Mouse (Mus musculus) common myeloid progenitor, adult 5-6 weeks (primary cell): Measurements from ENCODE around the gene Tmem147. TPM values are rescaled to one million over a fixed set of nuclear protein-coding genes. Genes with fewer than 3 reads are reported as not detected.
"Not testable (repeated sequence)": the region's sequence is repeated elsewhere in the genome, so short reads cannot be mapped to it uniquely, and the experiment has no call there.

Experiments
- ATAC-seq: replicated peaks from 2 replicates; pipeline ENCODE4 v1.8.0; 2016; ENCODE audit warnings: low read depth, mild to moderate bottlenecking, moderate TSS enrichment, inconsistent platforms; ENCODE audit not compliant: poor library complexity, severe bottlenecking
- total RNA-seq: library from RNA; stranded (forward); fragments of 200-1000, 187-1606 nt; gene quantifications from 2 replicates; pipeline ENCODE4 v1.2.3, GENCODE M21; 2017

Tmem147 gene
- 51.1 and 61.8 TPM in 2 replicates for total RNA-seq

DNA sequence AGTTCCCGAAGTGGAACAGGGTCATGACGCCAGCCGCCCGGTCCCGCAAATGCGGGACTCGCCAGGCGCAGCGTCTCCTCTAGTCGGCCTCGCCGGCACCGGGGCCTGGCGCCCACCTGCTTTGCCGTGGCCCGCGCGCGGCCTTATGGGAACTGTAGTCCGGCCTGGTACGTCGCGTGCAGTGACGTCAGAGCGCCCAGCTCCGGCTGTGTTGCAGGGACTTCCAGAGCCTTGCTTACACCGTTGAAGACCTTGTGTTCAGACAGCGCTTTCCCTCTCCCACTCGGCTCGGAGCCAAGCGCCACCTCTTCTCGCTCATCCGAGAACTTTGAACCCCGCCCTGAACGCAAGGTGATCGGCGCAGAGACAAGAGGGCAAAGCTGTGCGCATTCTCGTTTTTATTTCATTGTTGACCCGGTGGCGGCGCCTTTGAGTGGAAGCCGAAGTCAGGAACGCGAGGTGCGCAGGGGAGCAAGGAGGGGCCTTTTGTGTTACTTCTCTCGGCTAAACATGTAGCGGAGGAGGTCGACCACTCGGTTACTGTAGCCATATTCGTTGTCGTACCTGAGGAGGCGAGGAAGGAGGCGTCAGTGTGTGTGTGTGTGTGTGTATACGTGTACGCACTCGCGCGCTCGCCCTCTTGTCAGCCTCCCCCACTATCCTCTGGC lies at the start of gene Tmem147:
TSS of gene Tmem147 (minus strand) at position 145 of the 668 bp plus-strand sequence.
- ATAC-seq: peak; percentile 92

DNA sequence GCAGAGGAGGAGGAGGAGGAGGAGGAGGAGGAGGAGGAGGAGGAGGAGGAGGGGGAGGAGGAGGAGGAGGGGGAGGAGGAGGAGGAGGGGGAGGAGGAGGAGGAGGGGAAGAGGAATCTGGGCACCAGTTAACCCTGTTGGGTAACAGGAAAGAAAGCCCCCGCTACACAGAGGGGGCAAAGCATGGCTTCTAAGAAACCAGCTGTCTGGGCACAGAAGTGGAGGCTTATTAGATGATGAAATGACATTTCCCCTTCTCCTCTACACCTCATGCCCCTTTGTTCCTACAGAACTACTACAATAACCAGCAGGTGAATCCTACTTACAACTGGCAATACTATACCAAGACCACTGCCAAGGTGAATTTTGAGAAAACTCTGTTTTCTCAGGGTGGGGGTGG lies 48.6 kb upstream of the Tmem147 start:
- ATAC-seq: no peak

DNA sequence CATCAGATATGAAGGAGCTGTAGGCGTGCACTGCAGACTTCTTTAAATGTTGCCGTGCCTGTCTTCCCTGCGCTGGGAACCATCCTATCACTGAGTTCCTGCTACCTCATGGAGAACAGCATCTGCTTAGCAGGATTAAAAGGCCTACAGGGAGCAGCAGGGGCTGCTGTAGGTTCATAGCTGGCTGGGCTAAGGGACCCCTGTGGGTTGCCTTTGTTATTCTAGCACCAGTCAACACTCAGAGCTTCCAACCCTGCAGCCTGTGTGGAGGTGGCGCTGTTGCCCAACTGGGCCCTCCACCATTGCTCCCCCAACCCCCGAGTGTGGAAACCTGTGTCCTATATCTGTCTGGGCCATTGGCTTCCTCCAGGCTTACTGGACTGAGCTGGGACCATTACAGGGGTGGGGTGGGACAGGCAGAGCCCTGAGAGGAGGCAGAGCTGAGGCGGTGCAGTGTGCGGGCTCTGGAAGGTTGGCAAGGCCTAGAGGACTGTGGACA lies 47.8 kb upstream of the Tmem147 start:
- peak; percentile 33 for ATAC-seq

DNA sequence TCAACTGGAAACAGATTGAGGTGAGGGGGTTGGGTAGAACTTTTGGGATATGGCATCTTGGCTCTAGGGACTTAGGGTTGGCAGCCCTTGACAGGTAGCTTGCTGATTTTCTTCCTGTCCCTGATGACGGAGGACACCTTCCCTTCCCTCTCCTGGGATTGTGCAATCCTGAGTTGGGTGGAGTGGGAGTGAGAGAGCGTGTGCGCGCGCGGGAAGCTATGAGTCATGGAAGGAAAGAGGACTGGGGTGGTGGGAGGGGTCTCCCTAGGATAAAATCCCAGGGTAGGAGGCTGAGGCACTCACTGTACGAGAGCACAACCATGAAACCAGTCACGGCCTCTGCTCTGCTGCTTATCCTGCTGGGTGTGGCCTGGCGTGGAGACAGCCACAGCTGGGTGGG lies 46.8 kb upstream of the Tmem147 start:
- 0 out of 2 replicates have a peak, but pooled peaks have one; percentile 16 for ATAC-seq

DNA sequence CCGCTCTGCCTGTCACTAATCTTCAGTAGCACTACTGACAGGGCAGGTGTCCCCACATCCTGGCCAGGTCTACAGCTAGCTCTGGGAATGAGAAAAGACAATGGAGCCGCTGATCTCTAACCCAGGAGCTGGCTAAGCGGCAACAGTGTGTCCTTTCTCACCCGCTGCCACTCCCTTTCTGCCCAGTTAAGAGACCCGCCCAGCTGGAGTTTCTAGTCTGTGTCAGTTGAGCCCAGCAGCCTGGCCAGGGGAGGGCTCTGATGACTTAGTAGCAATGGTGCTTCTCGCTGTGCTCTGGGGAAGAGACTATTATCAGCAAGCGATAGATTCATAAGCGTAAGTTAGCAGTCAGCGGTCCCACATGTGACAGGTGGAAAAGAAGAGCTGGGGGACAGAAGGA lies 39.9 kb upstream of the Tmem147 start:
- ATAC-seq: no peak

DNA sequence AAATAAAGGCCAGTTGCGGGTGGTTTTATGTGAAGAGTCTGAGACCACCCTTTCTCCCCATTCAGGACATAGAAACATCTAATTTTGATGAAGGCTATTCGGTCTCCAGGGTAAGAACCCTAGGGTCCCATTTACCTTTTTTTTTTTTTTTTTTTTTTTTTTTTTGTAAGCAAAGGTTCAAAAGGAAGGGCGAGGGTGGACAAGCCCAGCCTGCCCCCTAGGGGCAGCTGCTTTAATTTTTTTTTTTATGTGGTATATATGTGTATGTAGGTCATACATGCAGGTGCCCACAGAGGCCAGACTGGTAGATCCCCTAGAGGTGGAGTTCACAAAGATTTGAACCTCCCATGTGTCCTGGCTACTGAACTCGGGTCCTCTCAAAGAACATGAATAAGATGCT lies 37.1 kb upstream of the Tmem147 start:
- ATAC-seq: no peak

DNA sequence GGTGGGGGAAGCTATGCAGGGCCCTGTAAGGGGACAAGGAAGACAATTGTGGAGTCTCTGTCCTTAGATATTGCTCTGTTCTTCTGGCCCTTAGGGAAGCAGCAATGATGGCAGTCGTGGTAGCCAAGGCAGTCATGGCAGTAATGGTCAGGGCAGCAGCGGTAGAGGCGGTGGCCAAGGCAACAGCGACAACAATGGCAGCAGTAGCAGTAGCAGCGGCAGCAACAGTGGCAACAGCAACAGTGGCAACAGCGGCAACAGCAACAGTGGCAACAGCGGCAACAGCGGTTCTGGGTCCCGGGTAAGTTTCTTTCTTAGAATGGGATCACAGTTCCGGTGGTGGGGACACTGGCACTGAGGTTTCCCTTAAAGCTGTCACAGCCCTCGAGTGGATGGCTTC lies 35.8 kb upstream of the Tmem147 start:
- ATAC-seq: no peak

DNA sequence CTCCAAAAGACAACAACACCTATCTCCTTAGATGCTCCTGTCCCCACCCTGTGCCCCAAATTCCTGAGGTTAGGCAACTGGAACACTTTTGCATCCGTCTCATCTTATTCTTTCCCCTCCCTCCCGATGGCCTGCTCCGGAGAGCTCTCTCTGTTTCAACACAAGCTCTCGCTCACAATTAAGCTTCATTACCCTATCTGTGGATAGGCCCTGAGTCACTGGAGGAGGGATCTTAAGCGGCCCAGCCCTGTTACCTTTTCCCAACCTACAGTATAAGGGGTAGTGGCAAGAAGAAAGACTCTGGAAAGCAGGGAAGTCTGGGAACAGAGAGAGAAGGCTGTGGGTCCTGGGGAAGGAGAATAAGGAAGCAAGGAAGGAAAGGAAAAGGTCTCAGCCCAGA lies 34.1 kb upstream of the Tmem147 start, which contains the start of gene Dmkn:
TSS of gene Dmkn (plus strand) at position 301 of the 400 bp plus-strand sequence.
- ATAC-seq: no peak

DNA sequence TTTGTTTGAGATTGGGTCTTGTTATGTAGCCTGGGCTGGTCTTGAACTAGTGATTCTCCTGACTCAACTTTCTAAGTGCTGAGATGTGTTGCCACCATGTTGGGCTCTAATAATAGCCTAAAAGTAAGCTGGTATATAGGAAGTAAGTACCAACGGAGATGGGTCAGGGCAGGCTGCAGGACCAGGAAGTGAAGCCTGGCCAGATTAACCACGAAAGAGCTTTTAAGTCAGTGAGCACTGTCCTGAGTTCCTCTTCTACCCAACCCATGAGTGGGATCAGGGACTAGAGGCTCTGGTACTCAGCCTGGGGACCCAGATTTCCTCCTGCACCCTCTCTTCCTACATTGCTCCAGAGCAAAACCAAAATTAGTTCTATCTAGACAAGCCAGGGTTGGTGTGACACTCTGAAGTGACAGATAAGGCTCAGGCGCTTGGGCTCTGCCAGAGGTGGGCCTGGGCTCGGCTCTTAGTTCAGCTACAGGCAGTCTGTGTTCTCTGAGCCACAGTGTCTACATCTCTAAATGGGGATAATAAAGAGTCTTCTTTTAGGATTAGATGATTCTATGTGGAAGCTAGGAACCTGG lies 32.5 kb upstream of the Tmem147 start:
- ATAC-seq: peak; percentile 81

DNA sequence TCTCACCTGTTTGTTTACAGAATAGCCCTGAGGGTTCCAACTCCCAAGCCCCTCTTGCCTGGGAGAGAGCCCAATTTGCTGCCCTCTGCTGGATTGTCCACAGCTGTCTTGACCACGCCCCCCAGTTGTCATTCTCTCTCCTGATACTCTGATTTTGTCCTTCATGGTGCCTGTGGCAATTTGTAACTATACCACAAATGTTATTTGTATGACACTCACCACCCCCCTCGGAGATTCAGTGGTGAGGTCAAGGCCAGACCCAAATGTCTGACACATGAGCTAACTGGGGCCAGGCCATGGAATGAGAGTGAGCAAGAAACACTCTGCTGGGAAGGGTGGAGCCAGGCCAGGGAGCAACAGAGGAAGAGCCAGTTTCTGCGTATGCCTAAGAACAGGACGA lies 29.5 kb upstream of the Tmem147 start:
- ATAC-seq: no peak

DNA sequence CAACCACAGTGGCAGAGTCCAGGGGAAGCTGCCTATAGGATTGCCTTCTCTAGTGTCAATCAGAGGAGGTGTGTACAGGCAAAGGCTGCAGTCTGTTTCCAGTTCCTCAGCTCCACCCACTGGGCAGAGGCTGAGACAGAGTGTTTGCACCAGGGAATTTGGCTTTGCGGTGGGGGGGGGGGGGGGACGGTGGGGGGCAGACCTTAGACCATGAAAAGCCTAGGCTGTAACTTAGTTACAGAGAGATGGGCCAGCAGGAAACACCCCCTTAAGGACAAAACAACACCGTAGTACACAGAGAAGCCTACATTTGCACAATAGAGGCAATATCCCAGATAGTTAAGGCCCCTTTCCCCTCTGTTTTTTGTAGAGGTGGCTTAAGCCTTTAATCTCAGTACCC lies 27.7 kb upstream of the Tmem147 start:
- no peak for ATAC-seq

DNA sequence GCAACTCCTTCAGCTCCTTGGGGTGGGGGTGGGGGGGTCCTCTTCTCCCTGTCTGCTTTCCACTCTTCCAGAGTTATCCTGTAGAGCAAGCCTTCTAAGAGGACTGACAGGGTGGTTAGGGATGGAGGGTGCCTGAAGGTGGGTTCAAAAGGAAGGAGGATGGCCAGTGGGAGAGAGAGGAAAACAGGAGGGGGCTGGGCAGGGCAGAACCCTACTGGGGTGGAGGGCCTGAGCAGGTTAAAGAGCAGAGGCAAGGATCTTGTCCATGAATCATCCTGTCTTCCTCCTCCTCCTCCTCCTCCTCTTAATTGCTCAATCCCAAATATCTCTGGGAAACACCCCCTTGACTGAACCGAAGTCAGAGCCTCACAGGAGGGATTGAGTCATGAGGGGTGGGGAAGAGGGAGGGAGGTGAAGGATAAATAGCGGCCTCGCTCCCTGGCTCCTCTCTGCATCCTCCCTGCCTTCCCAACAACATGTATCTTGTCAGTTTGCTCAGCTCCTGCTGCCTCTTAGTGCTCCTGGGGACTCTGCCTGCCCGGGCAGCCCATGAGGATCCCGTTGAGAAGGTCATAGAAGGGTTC lies 21.8 kb upstream of the Tmem147 start, which contains the start of gene Sbsn:
TSS of gene Sbsn (plus strand) at position 386 of the 584 bp plus-strand sequence.
- ATAC-seq: no peak

DNA sequence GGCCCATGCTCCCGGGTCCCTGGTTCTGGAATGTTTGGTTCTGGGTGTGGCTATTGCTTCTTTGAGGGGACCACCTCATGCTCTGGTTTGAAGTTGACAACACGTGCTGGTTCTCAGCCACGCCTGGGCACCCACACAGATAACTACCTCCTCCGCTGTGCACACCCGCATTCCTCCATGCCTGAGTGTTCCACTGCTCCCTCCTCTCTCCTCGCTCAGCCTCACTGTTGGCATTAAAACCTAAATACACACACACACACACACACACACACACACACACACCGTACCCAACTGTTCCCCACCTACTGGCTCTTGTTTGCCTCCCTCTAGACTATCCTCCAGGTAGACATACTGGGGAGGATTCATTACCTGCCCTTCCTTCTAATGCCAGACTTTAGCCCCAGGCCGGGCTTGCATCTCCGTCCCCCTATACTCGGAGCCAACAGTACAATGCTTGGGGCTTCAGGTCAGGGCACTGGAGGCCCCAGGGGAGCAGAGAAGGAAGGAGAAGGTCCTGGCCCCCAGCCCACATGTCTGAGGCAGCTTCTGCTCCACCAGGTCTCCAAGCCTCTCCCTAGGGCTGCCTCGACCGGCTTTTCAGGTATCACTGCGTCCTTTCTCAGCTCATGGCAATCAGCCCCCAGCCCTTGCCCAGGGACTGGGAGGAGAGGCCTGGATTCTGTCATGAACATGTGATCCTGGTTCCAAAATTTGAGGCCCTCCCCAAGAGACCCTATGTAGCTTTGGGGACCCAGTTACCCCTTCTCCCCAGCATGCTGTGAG lies 20.7 kb upstream of the Tmem147 start:
- ATAC-seq: no peak

DNA sequence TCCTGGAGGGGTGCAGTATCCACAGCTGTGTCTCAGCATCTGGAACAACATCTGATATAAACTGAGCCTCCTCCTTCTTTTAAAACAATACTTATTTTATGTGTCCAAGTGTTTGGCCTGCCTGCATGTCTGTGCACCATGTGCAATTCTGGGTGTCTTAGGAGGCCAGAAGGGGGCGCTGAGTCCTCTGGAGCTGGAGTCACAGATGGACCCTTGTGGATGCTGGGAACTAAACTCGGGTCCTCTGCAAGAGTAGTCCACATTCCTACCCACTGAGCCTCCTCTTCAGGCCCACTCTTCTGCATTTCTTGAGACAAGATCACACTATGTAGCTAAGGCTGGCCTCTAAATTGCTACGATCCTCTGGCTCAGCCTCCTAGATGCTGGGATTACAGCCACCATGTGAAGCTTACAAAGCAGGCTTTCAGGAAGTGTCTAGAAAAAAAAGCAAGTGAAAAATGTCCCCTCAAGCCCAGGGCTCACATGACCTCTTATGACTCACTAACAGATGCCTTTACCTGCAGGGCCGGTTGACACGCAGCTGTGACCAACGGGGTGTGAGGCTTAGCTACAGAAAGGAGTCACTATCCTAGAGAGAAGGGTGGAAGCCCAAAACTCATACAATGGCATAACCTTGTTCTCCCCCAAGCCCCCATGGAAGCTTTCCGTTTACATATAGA lies 18.3 kb upstream of the Tmem147 start:
- ATAC-seq: no peak

DNA sequence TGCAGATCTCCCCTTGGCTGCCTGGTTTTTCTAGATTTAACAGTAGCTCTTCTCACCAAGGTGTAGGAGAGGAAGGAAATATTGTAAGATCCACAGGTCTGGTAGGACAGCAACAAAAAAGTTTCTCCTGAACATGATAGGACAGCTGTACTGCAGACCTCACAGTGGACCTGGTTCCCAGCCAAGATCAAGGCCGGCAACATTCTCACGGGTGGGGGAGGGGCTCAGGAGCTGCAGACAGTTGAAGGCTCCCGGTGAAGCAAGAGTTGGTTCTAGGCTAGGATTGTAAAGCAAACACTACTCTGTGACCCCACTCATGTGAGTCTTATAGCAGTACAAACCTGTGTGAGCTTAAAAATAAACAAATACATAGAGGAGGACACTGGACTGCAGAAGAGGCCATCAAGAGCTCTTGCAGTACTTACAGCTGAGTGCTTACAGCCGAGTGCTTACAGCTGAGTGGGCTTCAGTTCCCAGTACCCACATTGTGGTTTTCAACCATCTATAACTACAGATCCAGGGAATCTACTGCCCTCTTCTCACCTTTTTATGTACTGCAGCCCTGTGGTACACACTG lies 14.8 kb upstream of the Tmem147 start:
- no peak for ATAC-seq

DNA sequence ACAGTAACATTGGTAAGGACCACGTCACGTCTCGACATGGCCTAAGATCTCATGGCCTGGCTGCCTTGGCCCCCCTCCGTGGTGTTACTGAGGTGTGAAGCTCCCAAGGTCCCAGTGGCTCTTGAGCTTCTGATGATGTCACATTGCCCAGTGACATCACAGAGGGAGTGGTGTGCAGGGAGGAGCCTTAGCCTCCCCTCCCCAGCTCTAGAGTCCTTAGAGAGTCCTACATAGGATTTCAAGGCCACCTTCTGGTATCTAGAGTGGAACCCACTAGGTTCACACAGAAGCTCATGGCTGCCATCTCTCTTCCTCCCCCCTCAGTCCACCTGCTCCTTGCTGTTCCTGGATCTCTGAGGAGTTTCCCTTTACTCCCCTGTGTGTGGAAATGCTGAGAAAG lies 14.3 kb upstream of the Tmem147 start, which contains the start of gene Gapdhs:
TSS of gene Gapdhs (minus strand) at position 65 of the 400 bp plus-strand sequence.
- not testable (repeated sequence) for ATAC-seq

DNA sequence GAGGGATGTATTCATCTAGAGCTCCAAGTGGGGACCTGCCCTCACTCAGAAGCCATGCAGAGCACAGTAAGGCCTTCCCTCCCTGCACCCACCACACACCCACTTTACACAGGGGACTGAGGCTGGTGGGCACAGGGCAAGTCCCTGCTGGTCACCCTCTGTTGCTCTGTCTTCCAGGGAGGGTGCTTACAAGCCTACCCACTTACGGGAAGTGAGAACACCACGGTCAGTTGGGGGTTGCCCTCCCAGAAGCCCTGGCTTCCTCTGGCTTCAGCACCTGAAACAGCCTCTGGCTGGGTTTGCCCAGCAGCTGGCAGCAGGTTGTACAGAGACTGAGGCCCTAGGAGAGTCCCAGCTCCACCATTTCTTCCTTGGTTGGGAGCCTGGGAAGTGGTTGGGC lies 13.2 kb upstream of the Tmem147 start:
- ATAC-seq: peak; percentile 56

DNA sequence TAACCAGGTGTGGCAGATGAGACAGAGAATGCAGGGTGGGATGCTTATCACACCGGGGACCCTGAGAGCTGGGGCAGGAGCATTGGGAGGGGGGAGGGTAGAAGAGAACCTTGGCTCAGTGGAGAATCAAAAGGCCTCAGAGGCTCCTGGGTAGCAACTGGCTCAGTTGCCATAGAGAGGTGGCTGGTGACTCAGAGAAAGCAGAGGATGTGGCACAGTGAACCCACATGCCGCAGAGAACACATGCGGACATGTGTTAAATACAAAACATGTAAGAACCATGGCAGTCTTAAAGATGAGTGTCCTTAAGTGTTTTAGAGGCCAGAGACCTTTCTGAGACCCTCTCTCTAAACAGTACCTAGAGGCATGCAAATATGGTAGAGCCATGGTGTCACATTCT lies 6.9 kb upstream of the Tmem147 start:
- no peak for ATAC-seq

DNA sequence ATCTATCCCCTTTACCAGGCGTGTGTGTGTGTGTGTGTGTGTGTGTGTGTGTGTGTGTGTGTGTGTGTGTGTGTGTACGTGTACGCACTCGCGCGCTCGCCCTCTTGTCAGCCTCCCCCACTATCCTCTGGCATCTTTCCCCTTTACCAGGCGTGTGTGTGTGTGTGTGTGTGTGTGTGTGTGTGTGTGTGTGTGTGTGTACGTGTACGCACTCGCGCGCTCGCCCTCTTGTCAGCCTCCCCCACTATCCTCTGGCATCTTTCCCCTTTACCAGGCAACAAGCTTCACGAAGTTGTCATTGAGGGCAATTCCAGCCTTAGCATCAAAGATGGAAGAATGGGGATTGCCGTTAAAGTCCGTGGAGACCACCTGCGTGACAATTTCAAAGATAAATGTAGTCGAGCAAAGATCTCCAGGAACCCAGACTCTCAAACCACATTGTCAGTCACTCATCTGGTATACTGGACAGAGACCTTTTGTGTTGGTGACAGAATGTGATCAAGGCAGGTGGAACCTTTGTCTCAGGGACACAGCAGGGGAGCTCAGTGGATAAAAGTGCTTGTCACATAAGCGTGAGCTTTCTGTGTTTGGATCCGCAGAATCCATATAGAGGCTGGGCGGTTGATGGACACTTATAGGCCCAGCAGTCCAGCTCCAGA lies 853 bp upstream of the Tmem147 start:
- ATAC-seq: not testable (repeated sequence)
